ENCODE assay signal across 7 mouse cellular contexts in genomic region chr13:49644731-49645529, GRCm38 (mm10). TPM values are rescaled to one million over a fixed set of nuclear protein-coding genes. Genes with fewer than 3 reads are reported as not detected.
DNase-seq lines count a peak whose midpoint lies in the region; ATAC-seq lines count a peak whose summit lies in the region.

No protein-coding gene starts in this region.

- DNase-seq in layer of hippocampus, adult 11-12 months (ENCODE audit: low spot score): peak; percentile 12
- DNase-seq in layer of hippocampus, postnatal 25 days (ENCODE audit: extremely low spot score in 1 of 2, low spot score in 1 of 2): no peak
- peak; percentile 66 for DNase-seq in MN1 (ENCODE audit: low spot score)
- no peak for DNase-seq in cerebellum, postnatal 4 days (ENCODE audit: low spot score in 2 of 2)

- peak; percentile 43; the same call in 1 of the 2 replicates for ATAC-seq in heart, embryonic 14.5 days (ENCODE audit: insufficient number of reproducible peaks, insufficient read depth, low FRiP score, low read depth)
- ATAC-seq in midbrain, embryonic 16.5 days: 0 out of 2 replicates have a peak, but pooled peaks have one; percentile 32
- ATAC-seq in monocyte, adult 5-6 weeks (replicated peaks; ENCODE audit: insufficient number of reproducible peaks, low FRiP score, low TSS enrichment, poor library complexity, severe bottlenecking): no peak

- H3K9ac ChIP-seq in heart, embryonic 14.5 days (ENCODE audit: low read length): no peak overlapping the region
- H3K9ac ChIP-seq in midbrain, embryonic 16.5 days (ENCODE audit: low read depth, low read length): no peak overlapping the region

- no peak overlapping the region for H3K4me3 ChIP-seq in heart, embryonic 14.5 days (ENCODE audit: control insufficient read depth in 1 of 2, insufficient read depth in 1 of 2, low read depth in 1 of 2, low read length in 2 of 2)
- no peak overlapping the region for H3K4me3 ChIP-seq in midbrain, embryonic 16.5 days (ENCODE audit: low read depth, low read length)

- H3K4me1 ChIP-seq in heart, embryonic 14.5 days (ENCODE audit: control insufficient read depth in 2 of 2, insufficient read depth in 2 of 2, low read length in 2 of 2): no peaks in the 10 kb centered on the region; a peak in 1 of 4 replicates
- no peaks in the 10 kb centered on the region for H3K4me1 ChIP-seq in midbrain, embryonic 16.5 days (ENCODE audit: control insufficient read depth, insufficient read depth, low read length)

- peak overlapping the region in 1 of 2 experiments; percentile 58; a peak in 2 of 4 replicates for H3K27ac ChIP-seq in heart, embryonic 14.5 days (replicated peaks in 1 of 2; ENCODE audit: control insufficient read depth in 1 of 2, insufficient read depth in 1 of 2, low read depth in 2 of 2, low read length in 2 of 2)
- no peak overlapping the region for H3K27ac ChIP-seq in midbrain, embryonic 16.5 days (ENCODE audit: low read length)

- peaks cover 13% of the 10 kb centered on the region for H3K36me3 ChIP-seq in heart, embryonic 14.5 days (ENCODE audit: control insufficient read depth, insufficient read depth, low read length)
- no peaks in the 10 kb centered on the region for H3K36me3 ChIP-seq in midbrain, embryonic 16.5 days (ENCODE audit: control insufficient read depth, insufficient read depth, low read length)

- no peak overlapping the region for H3K4me2 ChIP-seq in heart, embryonic 14.5 days (ENCODE audit: low read length)
- H3K4me2 ChIP-seq in midbrain, embryonic 16.5 days (ENCODE audit: low read length): no peak overlapping the region

- H3K9me3 ChIP-seq in heart, embryonic 14.5 days (ENCODE audit: control insufficient read depth, low read length): no peaks in the 10 kb centered on the region
- no peaks in the 10 kb centered on the region for H3K9me3 ChIP-seq in midbrain, embryonic 16.5 days (replicated peaks; ENCODE audit: control insufficient read depth, low read length, poor library complexity, severe bottlenecking)

- 67% methylated on average over 2 of the region's 2 CpGs for WGBS in heart, embryonic 14.5 days
- WGBS in midbrain, embryonic 16.5 days: 78% methylated on average over 2 of the region's 2 CpGs

- H3K27me3 ChIP-seq in heart, embryonic 14.5 days (ENCODE audit: control insufficient read depth, insufficient read depth, low read length): no peaks in the 10 kb centered on the region
- H3K27me3 ChIP-seq in midbrain, embryonic 16.5 days (ENCODE audit: control insufficient read depth, insufficient read depth, low read depth, low read length): no peaks in the 10 kb centered on the region

RNA-seq across cellular contexts. Expression of gene Cenpp, which starts 7.7 kb away (rescaled TPM):
- 1 to 10 TPM; 1.2 to 2.1 TPM for total RNA-seq in layer of hippocampus, postnatal 25 days (2021)
- polyA plus RNA-seq in heart, embryonic 14.5 days (2014; fragmentation: Nextera tagmentation; extraction: Ambion mirVana): 27.5 and 27.7 TPM in 2 replicates
- 6.1 and 6.6 TPM in 2 replicates for polyA plus RNA-seq in midbrain, embryonic 16.5 days (2015; fragmentation: Nextera tagmentation; extraction: Ambion mirVana)
- total RNA-seq in monocyte, adult 5-6 weeks (2017): 2.4 to 4.6 TPM (median 2.9 TPM) in 3 replicates

RNA-seq across cellular contexts. Expression of gene Nol8, which starts 7.9 kb away (rescaled TPM):
- 10 to 100 TPM; 29.3 to 30.7 TPM for total RNA-seq in layer of hippocampus, postnatal 25 days (2021)
- 9.7 and 14.3 TPM in 2 replicates for polyA plus RNA-seq in heart, embryonic 14.5 days (2014; fragmentation: Nextera tagmentation; extraction: Ambion mirVana)
- polyA plus RNA-seq in midbrain, embryonic 16.5 days (2015; fragmentation: Nextera tagmentation; extraction: Ambion mirVana): 13.4 and 18.7 TPM in 2 replicates
- 35.4 to 43.9 TPM (median 37.5 TPM) in 3 replicates for total RNA-seq in monocyte, adult 5-6 weeks (2017)

RNA-seq across cellular contexts. Expression of gene Iars, which starts 37.0 kb away (rescaled TPM):
- total RNA-seq in layer of hippocampus, postnatal 25 days (2021): 10 to 100 TPM; 68.7 to 69.9 TPM
- 52.0 and 59.3 TPM in 2 replicates for polyA plus RNA-seq in heart, embryonic 14.5 days (2014; fragmentation: Nextera tagmentation; extraction: Ambion mirVana)
- polyA plus RNA-seq in midbrain, embryonic 16.5 days (2015; fragmentation: Nextera tagmentation; extraction: Ambion mirVana): 46.7 and 47.2 TPM in 2 replicates
- 22.2 to 34.1 TPM (median 22.9 TPM) in 3 replicates for total RNA-seq in monocyte, adult 5-6 weeks (2017)

RNA-seq across cellular contexts. Expression of gene Ogn, which starts 37.1 kb away (rescaled TPM):
- 1 to 10 TPM; 2.5 to 2.9 TPM for total RNA-seq in layer of hippocampus, postnatal 25 days (2021)
- polyA plus RNA-seq in heart, embryonic 14.5 days (2014; fragmentation: Nextera tagmentation; extraction: Ambion mirVana): 30.3 and 39.4 TPM in 2 replicates
- polyA plus RNA-seq in midbrain, embryonic 16.5 days (2015; fragmentation: Nextera tagmentation; extraction: Ambion mirVana): 10.7 and 11.4 TPM in 2 replicates
- not detected in 3 replicates for total RNA-seq in monocyte, adult 5-6 weeks (2017)

Comparison
In these comparisons a context has a peak if more than half of its experiments do, and no peak if none do; other contexts are left out.
1. DNase-seq: peak in layer of hippocampus, adult 11-12 months (single experiment) and MN1 (single experiment); none in layer of hippocampus, postnatal 25 days (0 of 2) and cerebellum, postnatal 4 days (0 of 2).